Mouse (Mus musculus) naive thymus-derived CD4-positive, alpha-beta T cell, adult 2 months (primary cell): Measurements from ENCODE around the gene Ccdc36.

Experiments
- DNase-seq: peaks from one replicate; pipeline ENCODE4 v3.0.0-alpha.2; 2011; ENCODE audit warnings: low read depth

Ccdc36 gene

DNA sequence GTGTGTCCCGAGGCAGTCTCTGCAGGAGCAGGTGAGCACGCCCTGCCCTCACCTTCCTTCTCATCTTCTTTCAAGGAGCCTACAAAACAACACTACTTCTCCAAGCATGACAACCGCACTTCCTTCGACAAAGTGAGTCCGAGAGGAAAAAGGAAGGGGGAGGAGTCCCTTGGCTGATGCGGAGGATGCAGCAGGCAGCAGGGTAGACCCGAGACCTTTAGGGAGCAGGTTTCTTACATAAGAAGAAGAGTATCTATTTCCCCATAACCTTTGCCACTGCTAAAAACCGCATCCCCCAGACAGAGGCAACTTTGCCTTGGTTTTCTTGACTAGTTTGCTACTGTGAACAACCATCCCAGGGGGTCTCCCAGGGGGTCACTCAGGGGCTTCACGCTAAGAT lies 16.8 kb upstream of the Ccdc36 start:
- peak; percentile 41 for DNase-seq

DNA sequence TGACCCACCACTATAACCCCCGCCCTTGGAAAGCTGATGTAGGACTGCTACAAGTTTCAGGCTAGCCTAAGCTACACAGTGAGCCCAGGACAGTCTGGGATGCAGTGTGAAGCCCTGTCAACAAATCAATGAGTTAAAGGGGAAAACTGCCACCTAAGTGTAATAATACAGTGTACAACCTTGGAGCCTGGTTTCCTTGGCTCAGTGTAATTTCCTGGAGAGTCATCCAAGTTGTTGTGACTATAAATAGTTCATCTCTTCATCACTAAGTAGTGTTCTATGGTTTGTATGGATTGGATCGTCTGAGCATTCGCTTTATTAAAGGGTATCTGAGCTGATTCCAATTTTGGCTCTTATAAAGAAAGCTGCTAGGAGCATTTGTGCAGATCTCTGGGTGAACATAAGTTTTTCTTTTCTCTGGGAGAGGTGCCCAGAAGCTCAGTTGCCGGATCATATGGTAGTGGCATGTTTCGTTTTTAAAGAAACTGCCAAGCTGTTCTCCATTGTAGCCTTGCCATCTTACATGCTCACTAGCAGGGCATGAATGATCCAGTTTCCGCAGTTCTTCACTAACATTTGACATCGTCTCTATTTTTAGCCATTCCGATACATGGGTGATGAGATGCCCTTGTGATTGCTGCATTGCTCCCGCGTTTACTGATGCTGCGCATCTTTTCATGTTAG lies 13.1 kb upstream of the Ccdc36 start:
- DNase-seq = no peak

DNA sequence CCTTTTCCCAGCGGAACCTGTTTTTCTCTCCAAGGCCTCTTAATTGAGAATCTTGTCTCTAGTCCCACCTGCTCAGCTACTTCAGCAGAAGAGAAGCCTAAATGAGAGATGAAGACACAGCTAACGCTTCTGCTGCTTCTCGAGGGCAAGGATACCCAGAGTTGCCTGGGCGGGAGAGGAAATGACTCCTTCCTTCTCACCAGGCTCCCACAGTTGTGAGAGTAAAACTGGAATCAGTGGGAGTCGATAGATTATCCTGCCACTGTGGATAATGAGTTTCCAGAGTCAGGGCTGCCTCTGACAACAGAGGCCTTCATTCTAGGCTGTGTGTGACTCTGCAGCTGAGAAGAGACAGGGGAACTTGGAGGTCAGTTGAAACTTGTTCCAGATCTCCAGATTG lies 12.2 kb upstream of the Ccdc36 start:
- DNase-seq = no peak

DNA sequence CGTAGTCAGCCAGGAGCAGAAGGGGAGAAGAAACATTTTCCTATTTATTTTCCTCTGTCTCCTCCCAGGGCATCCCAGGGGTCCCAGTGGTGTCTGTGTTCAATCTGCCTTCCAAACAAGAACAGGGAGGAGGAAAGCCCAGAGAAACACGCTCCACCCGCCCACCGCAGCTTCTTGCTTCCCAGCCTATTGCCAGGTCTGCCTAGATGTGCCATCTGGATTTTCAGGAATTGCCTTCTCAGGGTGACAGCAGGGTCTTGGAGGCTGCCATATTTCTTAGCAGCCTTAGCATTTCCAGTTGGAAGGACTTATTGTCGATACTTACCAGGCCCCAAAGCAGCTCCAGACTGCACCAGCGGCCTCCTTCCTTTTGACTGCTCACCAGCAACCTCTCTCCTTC lies 10.9 kb upstream of the Ccdc36 start:
- no peak for DNase-seq

DNA sequence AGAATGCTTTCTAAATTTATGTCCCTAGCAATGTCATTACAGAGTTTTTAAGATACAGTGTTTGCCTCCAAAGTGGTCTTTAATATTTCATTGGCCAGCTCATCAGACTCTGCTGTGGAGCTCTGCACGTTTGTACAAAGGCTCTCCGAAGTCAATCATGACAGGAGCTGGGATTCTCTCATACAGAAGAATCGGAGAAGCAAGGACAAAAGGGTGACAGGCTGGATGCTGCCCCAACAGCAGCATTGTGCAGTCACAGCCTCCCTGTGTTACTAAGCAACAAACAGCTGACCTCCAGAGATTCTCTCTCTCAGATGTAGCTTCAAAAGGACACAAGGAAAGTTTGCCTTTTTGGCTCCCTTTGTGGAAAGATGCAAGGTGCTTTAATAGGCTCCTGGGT lies 7.9 kb upstream of the Ccdc36 start, which contains the start of gene BC048562:
Gene BC048562, plus strand, starts transcription at position 301 of the 400 bp plus-strand sequence.
- DNase-seq = no peak

DNA sequence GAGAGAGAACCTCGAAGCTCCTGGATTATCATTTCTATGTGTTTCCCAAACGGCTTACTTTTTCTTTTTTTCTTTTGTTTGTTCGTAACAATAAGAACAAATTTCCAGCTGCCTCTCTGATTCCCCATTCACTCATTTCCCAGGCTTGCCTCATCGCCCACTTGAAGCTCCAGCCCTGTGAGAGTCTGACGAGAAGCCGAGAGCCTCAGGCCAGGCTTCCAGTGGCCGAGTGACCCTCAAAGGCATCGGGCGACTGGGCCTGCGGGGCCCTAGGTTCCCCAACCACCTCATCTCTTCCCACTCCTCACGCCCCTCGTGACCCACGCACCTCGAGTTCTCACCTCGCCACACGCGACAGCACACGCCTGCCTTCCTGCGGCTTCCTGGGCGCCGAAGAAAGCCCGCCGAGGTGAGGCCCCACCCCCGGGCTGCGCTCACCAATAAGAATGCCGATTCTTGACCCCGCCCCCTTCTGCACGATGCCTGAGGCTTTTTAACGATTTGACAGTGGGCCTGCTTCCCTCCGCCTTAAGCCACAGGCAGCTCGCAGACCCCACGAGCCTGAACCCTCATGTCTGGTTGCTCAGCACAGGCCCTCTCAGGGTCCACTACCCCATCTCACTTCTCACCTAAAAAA lies 3.3 kb upstream of the Ccdc36 start:
- DNase-seq = no peak

DNA sequence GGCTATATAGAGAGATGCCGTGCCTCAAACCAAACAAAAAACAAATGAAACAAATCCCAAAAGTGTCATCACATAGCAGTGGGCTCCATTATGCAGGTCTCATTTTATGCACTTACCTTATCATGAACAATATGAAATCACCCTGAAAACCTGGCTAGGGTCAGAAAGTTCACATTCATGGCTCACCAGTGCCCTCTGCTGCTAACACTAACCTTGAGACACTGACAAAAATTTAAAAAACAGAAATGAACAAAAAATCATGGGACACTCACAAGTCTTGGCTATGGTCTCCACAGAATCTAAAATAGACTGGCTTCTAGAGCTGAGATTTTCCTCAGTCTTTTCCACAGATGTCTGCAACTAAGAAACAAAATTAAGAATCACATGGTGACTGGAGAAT lies 16.1 kb downstream of the Ccdc36 start:
- peak; percentile 21 for DNase-seq

DNA sequence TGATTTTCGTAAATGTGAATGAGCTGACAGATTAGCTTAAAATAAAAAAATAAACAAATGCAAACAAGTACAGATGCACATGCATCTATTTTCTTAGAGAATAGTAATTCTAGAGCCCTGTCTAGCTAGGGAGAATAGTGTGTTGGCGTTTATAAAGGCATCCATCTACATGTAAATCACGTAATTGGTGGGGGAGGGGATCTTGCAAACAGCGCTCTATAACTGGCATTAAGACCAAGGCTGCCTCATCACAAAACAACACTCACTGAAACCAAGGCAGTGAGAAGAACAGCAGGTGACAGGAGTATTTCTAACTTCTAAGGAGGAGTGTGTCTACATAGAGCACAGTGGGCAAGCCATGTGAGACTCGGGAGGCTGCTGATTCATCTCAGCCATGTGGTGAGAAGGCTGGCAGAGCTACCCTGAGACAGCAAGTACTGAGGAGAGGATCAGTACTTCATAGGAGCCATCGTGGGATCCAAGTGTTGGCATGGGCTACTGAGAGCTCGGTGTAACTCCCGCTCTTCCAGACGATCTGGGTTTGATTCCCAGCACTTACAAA lies 16.8 kb downstream of the Ccdc36 start:
- DNase-seq = no peak

DNA sequence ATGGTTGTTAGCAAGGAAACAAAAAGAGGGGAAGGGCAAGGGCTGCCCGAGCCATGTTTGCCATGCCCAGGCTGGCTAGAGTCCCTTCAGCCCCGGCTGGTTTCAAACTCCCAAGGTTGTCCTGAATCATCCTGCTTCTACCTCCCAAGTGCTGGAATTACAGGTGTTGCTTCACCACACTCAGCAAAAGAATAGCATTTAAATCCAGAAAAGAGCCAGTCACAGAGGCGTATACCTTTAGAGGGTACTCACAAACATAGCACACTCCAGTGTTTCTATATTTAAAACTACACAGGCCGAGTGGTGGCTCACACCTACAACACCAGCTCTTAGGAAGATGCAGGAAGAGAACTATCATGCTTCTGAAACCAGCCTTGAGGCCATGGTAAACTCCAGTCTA lies 18.7 kb downstream of the Ccdc36 start:
- no peak for DNase-seq

DNA sequence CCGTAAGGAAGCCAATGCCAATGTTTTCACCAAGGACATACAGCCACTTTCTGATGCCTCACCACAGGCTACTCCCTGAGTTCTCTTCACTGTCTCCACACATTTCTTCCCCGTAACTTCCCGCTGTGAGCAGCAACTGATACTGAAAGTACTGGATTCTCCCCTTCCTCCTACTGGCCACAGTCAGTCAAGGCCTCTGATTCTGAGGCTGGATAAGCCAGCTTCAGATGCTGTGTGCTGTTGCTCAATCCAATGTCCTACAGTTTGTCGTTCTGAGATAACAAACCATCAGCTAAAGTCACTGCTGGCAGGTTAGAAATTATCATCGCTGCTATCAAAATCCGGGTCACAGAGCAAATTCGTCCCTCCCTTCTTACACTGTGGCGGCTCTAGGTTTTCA lies 23.8 kb downstream of the Ccdc36 start:
- no peak for DNase-seq

DNA sequence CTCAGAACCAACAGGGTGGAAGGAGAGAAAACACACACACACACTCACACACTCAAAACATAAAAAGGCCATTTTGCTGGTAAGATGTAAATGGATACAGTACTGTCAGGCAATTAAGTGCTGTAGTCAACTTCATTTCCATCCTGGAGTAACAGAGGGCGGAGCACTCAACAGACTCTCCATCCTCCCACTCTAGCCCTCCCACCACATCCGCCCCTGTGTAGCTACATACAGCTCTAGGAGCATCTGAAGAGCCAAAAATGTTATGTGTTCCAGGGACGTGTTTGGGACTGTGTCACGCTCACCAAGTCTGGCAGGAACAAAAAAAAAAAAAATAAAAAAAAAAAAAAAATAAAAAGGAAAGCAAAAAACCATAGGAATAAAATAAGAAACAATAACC lies 25.2 kb downstream of the Ccdc36 start:
- DNase-seq = no peak

DNA sequence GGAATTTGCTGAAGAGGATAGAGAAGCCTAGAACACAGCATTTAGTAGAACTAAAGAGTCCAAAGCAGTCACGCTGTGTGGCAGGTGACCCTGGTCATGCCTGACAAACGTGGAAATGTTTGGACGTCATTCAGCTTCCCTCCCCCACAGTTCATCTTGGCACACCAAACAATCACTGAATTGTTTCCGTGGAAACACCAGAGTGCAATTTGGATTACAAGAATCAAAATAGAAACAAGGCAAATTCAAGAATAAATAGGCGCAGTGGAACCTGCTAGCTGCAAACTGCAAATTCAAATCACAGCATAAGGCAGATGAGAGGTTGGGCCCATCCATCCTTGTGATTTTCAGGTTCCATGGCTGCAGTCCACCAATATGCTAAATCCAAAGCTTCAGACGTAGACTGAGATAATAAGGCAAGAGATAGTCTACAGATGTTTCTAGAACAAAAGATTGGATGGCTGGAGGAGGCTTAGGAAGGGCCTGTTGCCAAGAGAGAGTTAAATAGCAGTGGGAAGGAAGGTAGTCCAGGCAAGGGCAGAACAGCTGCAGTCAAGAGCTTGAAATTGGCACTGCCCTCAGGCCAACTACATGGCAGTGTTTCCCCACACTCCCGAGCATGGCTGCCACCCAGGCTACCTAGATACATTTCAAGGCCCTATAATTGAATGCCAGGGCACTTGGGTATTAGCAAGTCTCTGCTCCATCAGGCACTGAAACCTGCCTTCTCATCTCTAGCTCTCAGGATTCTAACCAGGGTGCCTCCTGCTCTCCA lies 26.9 kb downstream of the Ccdc36 start:
- DNase-seq = no peak

DNA sequence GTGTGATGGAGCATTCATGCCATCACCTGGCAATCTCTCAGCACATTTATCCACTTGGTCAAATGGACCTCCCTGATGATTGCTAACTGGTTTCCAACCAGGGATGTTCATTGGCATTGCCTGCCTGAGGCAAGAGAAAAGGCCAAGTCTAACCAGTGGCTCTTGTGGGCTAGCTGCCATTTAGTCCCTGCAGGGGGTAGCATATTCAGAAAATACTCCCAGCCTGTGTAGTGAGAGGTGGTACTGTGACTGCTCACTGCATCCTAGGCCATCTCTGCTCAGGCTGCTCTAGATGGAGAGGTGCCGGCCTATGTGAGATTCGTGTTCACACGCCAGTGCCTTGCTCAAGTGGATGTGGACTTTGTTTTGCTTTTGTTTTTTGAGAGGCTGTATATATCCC lies 30.0 kb downstream of the Ccdc36 start:
- DNase-seq = no peak

DNA sequence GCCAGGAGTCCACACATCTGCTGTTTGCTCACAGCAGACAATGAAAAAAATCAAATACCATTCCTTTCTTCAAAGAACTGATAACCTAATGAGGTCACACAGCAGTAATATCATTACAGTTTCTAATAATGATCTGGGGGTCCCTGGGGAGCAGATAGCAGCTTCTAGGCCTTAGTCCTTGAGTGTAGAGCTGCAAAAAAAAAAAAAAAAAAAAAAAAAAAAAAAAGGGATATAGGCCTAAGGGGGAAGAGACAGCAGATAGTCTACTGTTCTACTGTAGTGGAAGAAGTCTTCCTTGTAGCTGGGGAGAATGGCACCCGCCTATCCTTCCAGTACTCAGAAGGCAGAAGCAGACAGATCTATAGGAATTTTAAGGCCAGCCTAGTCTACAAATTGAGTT lies 32.9 kb downstream of the Ccdc36 start:
- DNase-seq = no peak

DNA sequence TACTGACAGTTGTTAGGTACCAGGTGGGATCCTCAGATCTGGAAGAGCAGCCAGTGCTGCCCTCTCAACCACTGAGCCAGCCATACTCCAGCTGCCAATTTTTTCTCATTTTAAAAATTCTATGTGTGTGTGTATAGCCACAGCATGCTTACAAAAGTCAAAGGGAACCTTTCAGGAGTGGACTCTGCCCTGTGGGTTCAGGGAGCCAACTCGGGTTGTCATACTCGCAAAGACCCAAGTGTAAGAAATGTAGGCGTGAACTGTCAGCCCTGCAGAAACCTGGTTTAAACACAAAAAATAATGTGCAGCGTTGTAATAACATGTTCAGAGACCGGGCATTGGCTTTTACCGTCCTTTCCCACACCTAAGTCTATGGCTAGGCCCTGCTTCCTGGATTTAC lies 34.1 kb downstream of the Ccdc36 start:
- no peak for DNase-seq

DNA sequence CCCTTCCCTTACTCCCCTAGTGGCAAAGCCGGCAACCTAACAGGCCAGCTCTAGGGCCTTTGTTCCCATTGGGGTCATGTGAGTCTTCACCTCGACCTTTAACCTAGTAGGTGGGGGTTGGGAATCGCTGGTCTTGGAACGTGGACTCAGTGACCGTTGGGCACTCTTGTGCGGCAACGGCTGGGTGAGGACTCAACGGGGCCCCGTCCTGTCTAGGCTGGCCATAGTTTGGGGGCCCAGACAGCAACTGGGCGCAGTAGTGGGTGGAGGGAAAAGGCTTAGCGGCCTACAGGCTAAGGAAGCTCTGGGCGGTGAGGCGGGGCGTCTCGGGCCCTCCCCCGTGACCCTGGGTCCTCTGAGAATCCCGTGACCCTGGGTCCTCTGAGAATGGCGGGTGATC lies 35.6 kb downstream of the Ccdc36 start, which contains the start of gene 1700102P08Rik:
Gene 1700102P08Rik, plus strand, starts transcription at position 130 of the 400 bp plus-strand sequence.
- DNase-seq = no peak

DNA sequence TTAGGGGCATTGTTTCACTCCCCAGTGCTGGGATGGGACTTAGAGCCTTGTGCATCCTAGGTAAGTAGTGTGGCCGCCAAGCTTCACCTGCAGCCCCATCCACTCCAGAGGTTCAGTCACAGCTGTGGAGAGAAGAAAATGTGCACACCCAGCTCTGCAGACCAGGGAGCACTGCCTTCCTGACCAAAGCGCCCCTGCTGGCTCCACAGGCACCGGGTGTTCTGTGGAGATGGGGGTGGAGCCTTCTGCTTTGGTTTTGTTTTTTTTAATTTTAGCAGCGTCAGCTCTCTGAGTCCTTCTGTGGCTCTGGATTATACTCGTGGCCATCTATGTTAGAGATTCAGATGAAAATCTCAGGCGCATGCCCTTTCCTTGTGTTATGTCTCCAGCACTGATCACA lies 39.1 kb downstream of the Ccdc36 start:
- no peak for DNase-seq

DNA sequence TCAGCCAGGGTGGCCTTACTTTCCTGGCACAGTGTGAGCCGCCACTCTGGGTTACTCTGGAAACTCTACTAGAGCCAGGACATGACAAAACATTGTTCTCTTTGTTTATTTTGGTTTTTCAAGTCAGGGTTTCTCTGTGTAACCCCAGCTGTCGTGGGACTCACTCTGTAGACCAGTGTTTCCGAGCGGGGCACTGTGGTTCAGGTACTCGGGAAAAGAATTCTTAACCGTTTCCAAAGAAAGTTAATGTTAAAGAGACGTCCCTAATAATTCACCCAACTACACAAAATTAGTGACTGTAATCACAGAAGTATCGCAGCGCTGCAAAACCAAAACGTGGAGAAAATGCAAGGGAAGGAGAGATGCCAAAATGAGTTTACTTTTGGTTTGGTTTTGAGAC lies 39.7 kb downstream of the Ccdc36 start:
- DNase-seq = no peak

DNA sequence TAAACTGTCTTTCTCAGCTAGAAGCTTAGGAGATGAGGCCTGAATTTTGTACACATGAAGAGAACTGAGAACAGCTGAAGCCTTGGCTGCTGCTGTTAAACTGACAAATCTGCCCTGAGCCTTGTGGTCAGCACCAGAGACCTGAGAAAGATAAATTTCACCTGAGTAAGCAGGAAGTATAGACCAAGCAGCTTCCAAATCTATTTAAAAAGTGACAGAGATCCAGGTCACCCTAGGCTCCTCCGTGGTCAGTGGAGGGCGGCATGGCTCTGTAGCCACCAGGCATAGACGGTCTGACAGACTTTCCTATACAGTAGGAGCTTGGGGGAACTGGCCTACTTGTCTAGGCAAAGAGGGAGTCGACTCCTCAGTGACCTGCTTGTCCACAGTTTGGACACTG lies 41.5 kb downstream of the Ccdc36 start:
- DNase-seq = no peak

DNA sequence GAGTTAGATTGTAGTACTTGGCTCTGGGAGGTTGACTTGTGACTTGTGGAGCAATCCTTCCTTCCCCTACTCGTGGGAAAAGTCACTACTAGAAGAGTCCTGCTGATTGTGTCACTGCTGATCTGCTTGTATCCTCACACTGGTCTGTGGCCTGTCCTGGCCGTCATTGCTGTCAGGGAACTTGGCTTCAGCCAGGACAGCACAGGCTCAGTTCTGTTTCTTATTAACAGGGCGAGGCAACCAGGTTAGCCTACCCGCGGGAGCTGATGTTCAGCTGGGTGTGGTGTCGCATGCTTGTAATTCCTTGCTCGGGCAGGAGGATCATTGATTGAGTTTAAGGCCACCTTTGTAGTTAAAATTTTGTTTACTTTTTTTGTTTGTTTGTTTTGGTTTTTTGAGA lies 43.3 kb downstream of the Ccdc36 start:
- DNase-seq = no peak

DNA sequence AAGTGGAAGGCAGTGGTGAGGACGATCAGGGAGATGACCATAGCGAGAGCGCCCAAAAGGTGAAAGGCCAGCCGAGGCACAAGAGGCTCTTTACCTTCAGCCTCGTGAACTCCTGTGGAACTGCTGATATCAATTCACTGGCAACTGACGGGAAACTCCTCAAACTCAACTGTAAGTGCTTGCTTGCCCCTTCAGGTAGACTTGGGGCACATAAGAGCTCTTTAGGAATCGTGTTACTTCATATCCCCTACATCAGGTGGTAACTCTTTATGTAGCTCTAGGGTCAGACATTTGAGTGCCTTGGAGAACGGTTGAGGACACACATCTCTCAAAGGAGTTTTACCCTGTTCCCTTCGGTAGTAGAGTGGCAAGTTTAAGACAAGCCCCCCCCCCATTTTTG lies 46.9 kb downstream of the Ccdc36 start:
- no peak for DNase-seq

DNA sequence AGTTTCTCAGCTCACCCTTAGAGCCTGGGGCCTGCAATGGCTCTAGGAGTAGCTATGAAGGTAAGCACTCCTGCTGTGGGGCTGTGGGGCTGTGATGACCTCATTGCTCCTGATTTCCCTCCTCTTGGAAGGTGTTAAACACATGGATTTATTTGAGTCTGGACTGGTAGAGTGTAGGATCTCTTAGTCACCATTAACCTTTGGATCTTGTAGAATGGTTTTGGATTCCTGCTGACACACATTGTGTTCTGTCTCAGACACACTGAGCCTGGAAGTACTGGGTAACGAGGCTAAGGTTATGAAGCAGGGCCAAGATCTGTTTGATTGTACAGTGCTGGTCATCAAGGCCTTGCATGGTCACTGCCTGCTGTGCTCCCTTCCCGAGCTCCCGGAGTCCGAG lies 49.0 kb downstream of the Ccdc36 start:
- no peak for DNase-seq

DNA sequence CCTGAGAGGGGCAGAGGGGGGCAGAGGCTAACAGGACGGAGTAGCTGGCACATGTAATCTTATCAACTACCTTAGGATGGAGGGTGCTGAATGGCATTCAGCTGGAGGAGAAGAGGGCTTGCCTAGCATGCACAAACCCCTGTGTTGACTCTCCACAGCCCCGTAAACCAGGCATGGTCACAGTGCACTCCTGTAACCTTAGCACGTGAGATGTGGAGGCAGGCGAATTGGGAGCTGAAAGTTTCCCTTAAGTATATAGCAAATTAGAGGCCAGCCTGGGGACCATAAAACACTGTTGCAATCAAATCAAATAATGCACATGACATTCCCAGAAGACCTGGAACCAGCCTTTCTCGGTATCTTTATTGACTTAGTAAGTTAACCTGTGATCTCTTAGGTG lies 49.5 kb downstream of the Ccdc36 start:
- DNase-seq = no peak
